Comparison of ENCODE assay signal across 23 mouse cellular contexts in genomic region chr6:20641851-20642250, GRCm38 (mm10).
DNase-seq lines count a peak whose midpoint lies in the region; ATAC-seq and TF ChIP-seq lines count a peak whose summit lies in the region.
"Had no signal": no experiment of that assay in that cellular context is flagged by ENCODE, and none has a peak within 500 bp of the region (broad histone marks: within the 10 kb centered on the region; RNA-seq: fewer than 3 reads in every experiment).

No protein-coding gene starts in this region.

- no peak overlapping the region for H3K9ac ChIP-seq in midbrain, postnatal 0 days (replicated peaks; ENCODE audit: low read length, poor library complexity, severe bottlenecking)
- H3K9ac ChIP-seq in midbrain, embryonic 14.5 days (replicated peaks; ENCODE audit: low read length), result no peak overlapping the region
- H3K9ac ChIP-seq: embryonic facial prominence, embryonic 15.5 days; hindbrain, embryonic 13.5 days had no signal

- no peaks in the 10 kb centered on the region for H3K4me1 ChIP-seq in midbrain, postnatal 0 days (ENCODE audit: insufficient read depth, low read length)
- H3K4me1 ChIP-seq in midbrain, embryonic 14.5 days (ENCODE audit: control insufficient read depth, insufficient read depth, low read length), result no peaks in the 10 kb centered on the region
- H3K4me1 ChIP-seq: embryonic facial prominence, embryonic 15.5 days; forebrain, embryonic 10.5 days; heart, embryonic 10.5 days; hindbrain, embryonic 13.5 days had no signal

- no peak for ATAC-seq in cerebellum, adult (ENCODE audit: insufficient number of reproducible peaks, low FRiP score, low TSS enrichment)
- no peak for ATAC-seq in midbrain, postnatal 0 days (ENCODE audit: low FRiP score)
- no peak for ATAC-seq in midbrain, embryonic 14.5 days (ENCODE audit: low FRiP score, low TSS enrichment)
- ATAC-seq in inflammation-experienced regulatory T-cells, adult 6 months, result no peak
- ATAC-seq: CD4-positive, CD25-positive, alpha-beta regulatory T cell, adult 4 months; forebrain, embryonic 14.5 days; intestine, embryonic 16.5 days had no signal

- no peak overlapping the region for H3K4me2 ChIP-seq in midbrain, postnatal 0 days (ENCODE audit: low read depth, low read length, poor library complexity, severe bottlenecking)
- H3K4me2 ChIP-seq in midbrain, embryonic 14.5 days (ENCODE audit: low read length), result no peak overlapping the region
- H3K4me2 ChIP-seq: embryonic facial prominence, embryonic 15.5 days; hindbrain, embryonic 13.5 days had no signal

- H3K27ac ChIP-seq in midbrain, postnatal 0 days (ENCODE audit: low read depth, low read length), result no peak overlapping the region
- no peak overlapping the region for H3K27ac ChIP-seq in midbrain, embryonic 14.5 days (replicated peaks; ENCODE audit: low read depth, low read length)
- H3K27ac ChIP-seq: embryonic facial prominence, embryonic 15.5 days; forebrain, embryonic 10.5 days; heart, embryonic 10.5 days; hindbrain, embryonic 13.5 days had no signal

- no peaks in the 10 kb centered on the region for H3K36me3 ChIP-seq in midbrain, postnatal 0 days (ENCODE audit: insufficient read depth, low read length)
- H3K36me3 ChIP-seq in midbrain, embryonic 14.5 days (ENCODE audit: control insufficient read depth, insufficient read depth, low read length), result no peaks in the 10 kb centered on the region
- H3K36me3 ChIP-seq: embryonic facial prominence, embryonic 15.5 days; forebrain, embryonic 10.5 days; G1E; heart, embryonic 10.5 days; hindbrain, embryonic 13.5 days had no signal

- peak; percentile 11 for DNase-seq in cerebellum, adult 11-12 months
- peak; percentile 48 for DNase-seq in midbrain, postnatal 0 days (ENCODE audit: low spot score)
- no peak for DNase-seq in midbrain, embryonic 14.5 days
- peak; percentile 48 to 79 for DNase-seq in cerebellum, postnatal 14 days
- DNase-seq in gastrocnemius, postnatal 25 days, result no peak
- DNase-seq: adrenal gland, adult 8-10 months; adrenal gland, postnatal 36 days; B cell, adult 2 months; embryo, embryonic 11 days; heart, adult 18-20 months; heart, postnatal 10 days; heart, postnatal 4 days had no signal

- no peak for TF ChIP-seq CTCF in midbrain, postnatal 0 days (IDR thresholded peaks at IDR 0.05)

- H3K4me3 ChIP-seq in midbrain, postnatal 0 days (ENCODE audit: low read depth, low read length), result no peak overlapping the region
- no peak overlapping the region for H3K4me3 ChIP-seq in midbrain, embryonic 14.5 days (replicated peaks; ENCODE audit: low read depth, low read length)
- H3K4me3 ChIP-seq: embryonic facial prominence, embryonic 15.5 days; erythroblast, embryonic 14.5 days; forebrain, embryonic 10.5 days; heart, embryonic 10.5 days; hindbrain, embryonic 13.5 days had no signal

- no peaks in the 10 kb centered on the region for H3K9me3 ChIP-seq in midbrain, postnatal 0 days (ENCODE audit: low read length)
- H3K9me3 ChIP-seq in midbrain, embryonic 14.5 days (ENCODE audit: control insufficient read depth, low read length), result no peaks in the 10 kb centered on the region
- H3K9me3 ChIP-seq: embryonic facial prominence, embryonic 15.5 days; forebrain, embryonic 10.5 days; G1E; heart, embryonic 10.5 days; hindbrain, embryonic 13.5 days had no signal

- no peaks in the 10 kb centered on the region for H3K27me3 ChIP-seq in midbrain, postnatal 0 days (ENCODE audit: insufficient read depth, low read length)
- H3K27me3 ChIP-seq in midbrain, embryonic 14.5 days (ENCODE audit: control insufficient read depth, insufficient read depth, low read length), result no peaks in the 10 kb centered on the region
- H3K27me3 ChIP-seq: embryonic facial prominence, embryonic 15.5 days; hindbrain, embryonic 13.5 days had no signal

- WGBS in midbrain, postnatal 0 days, result 65% methylated on average over 2 of the region's 2 CpGs
- 58% methylated on average over 2 of the region's 2 CpGs for WGBS in midbrain, embryonic 14.5 days

Comparison
In these comparisons a context has a peak if more than half of its experiments do, and no peak if none do; other contexts are left out.
1. DNase-seq: peak in cerebellum, adult 11-12 months (single experiment), midbrain, postnatal 0 days (single experiment) and cerebellum, postnatal 14 days (2 of 2); none in midbrain, embryonic 14.5 days (single experiment) and gastrocnemius, postnatal 25 days (single experiment).